Mouse (Mus musculus) 3T3-L1 (cell line): ENCODE results near the gene Spo11.

Experiments
- DNase-seq: peaks from one replicate; pipeline ENCODE4 v3.0.0-alpha.2; 2015; ENCODE audit warnings: low read depth, low spot score

The Spo11 gene

GRCm38 (mm10) chr2:173000921-173001320 lies 23.4 kb downstream of the Spo11 start:
- peak; percentile 47 for DNase-seq

DNA sequence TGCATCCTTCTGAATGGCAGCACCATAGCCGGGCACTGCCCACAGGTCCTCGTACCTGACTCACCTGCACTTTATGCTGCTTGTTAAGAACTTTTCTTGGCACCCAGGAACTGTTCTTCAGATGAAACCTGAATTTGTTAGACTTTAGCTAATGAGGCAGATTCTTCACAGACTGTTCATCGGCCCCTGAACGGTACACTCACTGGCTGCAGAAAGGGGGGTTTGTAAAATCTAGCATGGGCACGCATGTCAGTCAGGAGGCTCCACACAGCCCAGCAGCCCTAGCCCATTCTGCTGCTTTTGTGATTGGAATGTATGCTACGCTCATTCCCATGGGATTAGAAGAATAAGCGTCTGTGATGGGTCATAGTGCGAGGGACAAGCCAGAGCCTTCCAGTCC lies 26.2 kb downstream of the Spo11 start:
- DNase-seq, result no peak

GRCm38 (mm10) chr2:173010220-173010717 lies 32.8 kb downstream of the Spo11 start:
- no peak for DNase-seq

DNA sequence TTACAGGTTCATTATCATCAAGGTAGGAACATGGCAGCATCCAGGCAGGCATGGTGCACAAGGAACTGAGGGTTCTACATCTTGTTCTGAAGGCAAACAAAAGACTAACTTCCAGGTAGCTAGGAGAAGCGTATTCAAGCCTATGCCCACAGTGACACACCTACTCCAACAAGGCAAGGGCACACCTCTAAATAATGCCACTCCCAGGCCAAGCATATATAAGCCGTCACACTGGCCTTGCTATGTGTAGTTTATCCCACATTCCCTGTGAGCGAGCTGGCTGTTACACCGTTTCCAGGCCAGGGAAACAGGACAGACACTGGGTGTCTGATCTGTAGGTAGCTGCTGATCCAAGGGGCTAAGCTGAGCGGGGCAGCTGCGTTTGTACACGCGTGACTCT lies 33.9 kb downstream of the Spo11 start:
- DNase-seq, result no peak

DNA sequence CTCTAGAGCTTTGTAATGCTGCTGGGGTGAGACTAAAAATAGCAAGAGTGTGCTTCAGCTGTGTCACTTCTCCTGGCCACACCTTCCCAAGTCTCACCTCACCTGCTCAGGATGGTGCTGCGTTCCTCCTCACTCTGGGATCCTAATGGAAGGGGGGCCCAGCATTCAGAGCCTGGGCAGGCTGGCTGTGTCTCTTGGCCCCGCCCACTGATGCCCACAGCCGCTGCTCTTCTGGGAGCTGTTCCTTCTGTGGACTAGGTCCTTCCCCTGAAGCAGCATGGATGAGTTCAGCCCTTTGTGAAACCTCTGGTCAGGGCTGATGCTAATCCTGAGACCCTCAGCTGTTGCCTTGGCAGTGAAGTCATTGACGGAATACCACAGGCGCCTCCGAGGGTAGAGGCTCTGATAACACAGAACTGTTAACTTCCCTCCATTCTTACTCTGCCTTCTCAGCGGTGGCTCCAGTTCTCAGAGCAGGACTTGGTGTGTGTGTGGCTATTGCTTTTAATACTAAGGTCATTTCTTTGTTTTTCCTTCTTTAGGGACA lies 37.3 kb downstream of the Spo11 start:
- DNase-seq, result no peak

DNA sequence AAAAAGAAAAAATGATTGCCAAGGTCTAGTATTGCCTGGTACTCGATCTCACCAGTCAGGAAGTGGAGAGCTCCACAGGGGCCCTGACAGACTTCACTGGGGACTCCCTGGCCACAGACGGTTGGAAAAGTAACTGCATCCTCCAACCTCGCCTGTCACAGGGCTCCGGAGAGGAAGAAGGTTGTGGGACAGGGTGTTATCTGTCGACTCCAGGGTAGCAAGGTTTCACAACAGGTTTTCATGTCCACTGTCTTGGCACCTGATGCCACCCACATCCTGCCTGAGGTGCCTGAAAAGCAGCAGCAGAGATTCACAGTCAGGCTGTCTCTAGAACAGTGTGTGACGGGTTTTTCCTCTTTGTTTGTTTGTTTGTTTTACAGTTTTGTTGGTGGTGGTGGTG lies 40.4 kb downstream of the Spo11 start:
- no peak for DNase-seq

DNA sequence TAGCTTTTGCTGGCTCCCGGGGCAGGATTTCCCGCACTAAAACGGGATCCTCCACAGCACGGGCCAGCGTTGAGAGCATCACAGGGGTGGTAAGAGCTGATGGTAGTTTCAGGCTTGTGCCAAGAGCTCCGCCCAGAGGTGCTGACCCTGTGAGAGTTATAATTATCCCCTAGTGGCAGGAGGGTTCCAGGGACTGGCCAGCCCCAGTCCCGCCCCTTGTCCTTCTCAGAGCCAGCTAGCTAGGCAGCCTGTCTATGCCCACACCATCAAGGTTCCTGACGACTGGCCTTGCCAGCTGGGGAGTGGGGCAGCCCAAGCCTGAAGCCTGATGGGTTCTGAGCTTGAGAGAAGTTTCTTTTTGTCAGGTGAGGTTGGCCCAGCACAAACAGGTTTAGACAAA lies 41.1 kb downstream of the Spo11 start:
- DNase-seq, result no peak

- DNase-seq, result no peak
Observed at GRCm38 (mm10) chr2:173019322-173019721, 41.8 kb downstream of the Spo11 start.

DNA sequence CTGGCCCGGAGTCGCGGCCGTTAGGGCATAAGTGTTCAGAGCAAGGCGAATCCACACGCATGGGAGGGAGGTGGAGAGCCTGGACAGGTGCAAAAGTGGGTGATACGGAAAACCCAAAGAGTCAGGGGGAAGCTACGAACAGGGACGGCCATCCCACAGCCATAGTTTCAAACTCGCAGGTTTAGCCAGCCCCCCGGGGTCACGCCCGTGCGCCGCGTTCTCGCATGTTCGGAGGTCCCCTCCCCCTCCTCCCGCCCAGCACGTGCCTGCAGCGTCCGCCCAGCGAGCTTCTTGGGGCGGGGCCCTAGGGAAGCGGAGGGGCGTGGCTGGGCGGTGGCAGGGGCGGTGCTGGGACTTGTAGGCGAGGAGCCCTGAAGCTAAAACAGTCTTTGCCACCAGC lies 42.3 kb downstream of the Spo11 start:
- peak; percentile 60 for DNase-seq

DNA sequence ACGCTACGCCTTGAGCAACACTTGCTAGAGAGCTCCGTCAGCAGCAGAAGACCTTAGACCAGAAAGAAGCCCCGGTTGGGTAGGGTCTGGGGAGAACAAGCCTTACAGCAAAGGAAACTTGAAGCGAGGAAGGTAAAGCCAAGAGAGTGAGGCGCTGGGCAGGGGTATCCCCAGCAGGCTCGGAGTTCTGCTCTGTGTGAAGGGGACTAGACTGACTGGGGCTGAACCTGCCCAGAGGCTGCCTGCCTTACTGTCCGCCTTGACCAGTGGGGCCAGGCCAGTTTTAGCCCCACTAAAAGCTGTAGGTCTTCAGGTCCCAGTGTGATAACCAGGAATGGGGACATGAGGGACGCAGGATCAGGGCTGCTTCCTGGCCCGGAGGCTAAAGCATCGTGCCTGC lies 42.9 kb downstream of the Spo11 start, which contains the start of gene Rbm38:
Gene Rbm38, plus strand, starts transcription at position 69 of the 400 bp plus-strand sequence.
- no peak for DNase-seq

GRCm38 (mm10) chr2:173021633-173022055 lies 44.1 kb downstream of the Spo11 start:
- DNase-seq, result peak; percentile 89

- no peak for DNase-seq
Observed at GRCm38 (mm10) chr2:173022056-173022681, 44.7 kb downstream of the Spo11 start.

DNA sequence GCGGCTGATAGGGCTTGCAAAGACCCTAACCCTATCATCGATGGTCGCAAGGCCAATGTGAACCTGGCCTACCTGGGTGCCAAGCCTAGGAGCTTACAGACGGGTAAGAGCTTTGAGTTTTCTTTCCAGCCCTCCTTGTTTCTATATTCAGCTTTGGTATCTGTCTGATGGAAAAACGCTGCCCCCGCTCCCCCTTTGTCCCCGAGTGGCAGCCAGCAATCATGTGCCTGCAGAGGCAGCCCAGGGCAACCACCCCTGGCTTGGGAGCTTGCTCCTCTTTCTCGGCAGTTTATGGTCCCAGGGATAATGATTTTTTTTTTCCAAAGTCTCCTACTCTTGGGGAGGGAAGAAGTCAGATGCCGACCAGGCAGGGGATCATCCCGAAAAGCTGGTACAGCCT lies 45.3 kb downstream of the Spo11 start:
- no peak for DNase-seq

GRCm38 (mm10) chr2:173023371-173023851 lies 45.9 kb downstream of the Spo11 start:
- DNase-seq, result no peak

DNA sequence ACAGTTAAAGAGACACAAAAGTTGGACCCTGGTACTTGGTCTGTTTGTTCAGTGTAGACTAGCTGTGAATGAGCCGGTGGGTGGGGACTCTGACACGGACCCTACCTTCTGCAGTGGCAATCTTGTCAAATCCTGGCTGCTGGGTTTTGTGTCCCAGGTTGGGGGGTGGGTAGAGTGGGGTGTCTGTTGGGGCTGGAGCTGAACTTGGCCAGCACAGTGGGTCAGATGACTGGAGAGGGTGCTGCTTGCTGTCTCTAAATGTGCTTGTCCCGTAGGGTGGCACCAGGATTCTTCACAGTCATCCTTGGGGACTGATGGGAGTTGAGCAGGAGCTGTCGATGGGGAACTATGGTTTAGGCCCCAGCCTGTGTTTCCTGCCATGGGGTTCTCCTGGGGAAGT lies 46.5 kb downstream of the Spo11 start:
- no peak for DNase-seq

GRCm38 (mm10) chr2:173024392-173024791 lies 46.9 kb downstream of the Spo11 start:
- no peak for DNase-seq

GRCm38 (mm10) chr2:173024938-173025337 lies 47.4 kb downstream of the Spo11 start:
- DNase-seq, result peak; percentile 71

- DNase-seq, result no peak
Observed at GRCm38 (mm10) chr2:173026286-173026685, 48.8 kb downstream of the Spo11 start.

- no peak for DNase-seq
Observed at GRCm38 (mm10) chr2:173026688-173027131, 49.2 kb downstream of the Spo11 start.

- DNase-seq, result no peak
Observed at GRCm38 (mm10) chr2:173027169-173027823, 49.8 kb downstream of the Spo11 start.

DNA sequence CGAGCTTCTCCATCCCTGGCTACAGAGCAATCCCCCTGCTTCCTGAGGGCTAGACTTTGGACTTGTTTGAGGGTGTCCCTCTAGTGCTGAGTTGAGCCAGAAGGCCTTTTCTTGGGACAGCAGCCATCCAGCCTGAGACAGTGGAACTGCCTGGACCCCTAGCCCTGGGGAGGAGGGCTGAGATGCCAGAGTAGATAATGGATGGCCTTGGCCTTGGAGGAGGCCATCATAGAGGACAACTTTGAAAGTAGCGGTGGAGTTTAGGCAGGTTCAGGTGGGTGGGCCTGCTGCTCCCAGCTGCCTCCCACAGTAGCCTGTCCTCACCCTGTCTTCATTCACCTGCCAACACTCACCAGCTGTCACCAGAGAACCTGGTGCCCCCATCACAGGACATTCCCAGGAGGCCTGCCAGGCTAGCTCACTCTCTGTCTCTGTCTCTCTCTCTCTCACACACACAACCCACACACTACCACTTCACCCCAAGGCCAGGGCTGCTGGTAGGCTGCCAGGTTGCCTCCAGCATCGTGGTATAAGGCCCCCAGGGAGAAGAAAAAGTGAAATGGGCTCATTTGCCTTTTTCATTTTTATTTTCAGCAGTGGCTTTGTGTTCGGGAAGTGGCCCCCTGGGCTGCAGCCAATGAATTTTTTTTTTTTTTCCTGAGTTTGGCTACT lies 50.5 kb downstream of the Spo11 start:
- peak; percentile 66 for DNase-seq

GRCm38 (mm10) chr2:173028508-173029031 lies 51.1 kb downstream of the Spo11 start:
- DNase-seq, result no peak
